Mouse (Mus musculus) CD4-positive naive resting alpha-beta T cell, adult 57 days (primary cell): ENCODE measurements around the gene Vmn1r19. TPM values are rescaled to one million over a fixed set of nuclear protein-coding genes. Genes with fewer than 3 reads are reported as not detected.

ENCODE experiments used
- total RNA-seq: library from RNA; stranded (reverse); gene quantifications from one replicate; pipeline ENCODE4 v1.2.4, GENCODE M21; 2023

The Vmn1r19 gene
- not detected for total RNA-seq

GRCm38 (mm10) chr6:57403480-57403879 lies at the start of gene Vmn1r19:
Gene Vmn1r19 (plus strand): TSS chr6:57403780.

GRCm38 (mm10) chr6:57363627-57364026 lies 40.0 kb upstream of the Vmn1r19 start, which contains the start of gene Vmn1r17:
Gene Vmn1r17 (minus strand): TSS chr6:57363727.

GRCm38 (mm10) chr6:57395683-57396082 lies 7.9 kb upstream of the Vmn1r19 start, which contains the start of gene Vmn1r18:
Gene Vmn1r18 (minus strand): TSS chr6:57395783.

GRCm38 (mm10) chr6:57428630-57429029 lies 25.1 kb downstream of the Vmn1r19 start, which contains the start of gene Vmn1r20:
Gene Vmn1r20 (plus strand): TSS chr6:57428930.

Other genes with a start within 250 kb of the Vmn1r19 start
- gene Vmn1r12, start 246.9 kb upstream of the Vmn1r19 start, total RNA-seq: 0.12 TPM
- gene Vmn1r13, start 200.5 kb upstream of the Vmn1r19 start, total RNA-seq: not detected
- gene Vmn1r14, start 172.1 kb upstream of the Vmn1r19 start, total RNA-seq: not detected
- gene Vmn1r15, start 145.8 kb upstream of the Vmn1r19 start, total RNA-seq: not detected
- gene Vmn1r16, start 74.3 kb upstream of the Vmn1r19 start, total RNA-seq: not detected
- gene Vmn1r17, start 40.1 kb upstream of the Vmn1r19 start, total RNA-seq: not detected
- gene Vmn1r18, start 8.0 kb upstream of the Vmn1r19 start, total RNA-seq: not detected
- gene Vmn1r20, start 25.1 kb downstream of the Vmn1r19 start, total RNA-seq: not detected
- gene Ppm1k, start 131.7 kb downstream of the Vmn1r19 start, total RNA-seq: 30.2 TPM
- gene Herc6, start 177.2 kb downstream of the Vmn1r19 start, total RNA-seq: 36.4 TPM